Mouse (Mus musculus): ENCODE results near the gene Olfr800. TPM values are rescaled to one million over a fixed set of nuclear protein-coding genes. Genes with fewer than 3 reads are reported as not detected.

The Olfr800 gene
- not detected in 2 replicates for polyA plus RNA-seq (2016; fragmentation: Nextera tagmentation; extraction: Ambion mirVana)

DNA sequence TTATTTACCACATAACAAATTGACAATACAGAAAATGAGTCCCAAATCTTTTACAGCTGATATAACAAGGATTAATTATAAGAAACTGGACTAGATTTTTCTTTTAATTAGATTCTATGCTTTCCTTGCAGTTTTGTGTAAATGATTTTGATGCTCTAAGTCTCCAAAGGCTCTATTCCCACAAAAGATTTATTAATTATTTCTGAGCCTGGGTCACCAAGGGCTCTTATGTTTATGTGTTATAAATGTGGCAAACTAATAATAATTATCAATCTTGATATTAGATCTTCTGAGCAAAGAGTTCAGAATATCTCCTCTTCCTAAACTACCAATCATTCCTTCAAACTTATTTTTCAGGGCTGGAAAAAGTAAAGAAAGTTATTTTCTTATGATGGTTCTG is at the start of gene Olfr800:
TSS of gene Olfr800 (plus strand) at position 301 of the 400 bp plus-strand sequence.
- no peak within 1 kb of the TSS for H3K27ac ChIP-seq
- no peaks in the 10 kb centered on the region for H3K36me3 ChIP-seq (replicated peaks)
- H3K27me3 ChIP-seq (ENCODE audit: poor library complexity, severe bottlenecking) = no peaks in the 10 kb centered on the region
- no peak for DNase-seq (ENCODE audit: extremely low spot score, low spot score)
- no peaks in the 10 kb centered on the region for H3K4me1 ChIP-seq
- no peak within 1 kb of the TSS for H3K4me3 ChIP-seq
- H3K9me3 ChIP-seq = no peaks in the 10 kb centered on the region

- Histone ChIP-seq H3K27me3 (ENCODE audit: poor library complexity, severe bottlenecking) (no peaks in the 10 kb centered on the region), H3K9me3 (no peaks in the 10 kb centered on the region), H3K27ac (no peak within 1 kb of the TSS), H3K4me1 (no peaks in the 10 kb centered on the region), H3K4me3 (no peak within 1 kb of the TSS), H3K36me3 (replicated peaks) (no peaks in the 10 kb centered on the region)
- WGBS = 96% methylated on average over 1 of the region's 1 CpGs
- DNase-seq (ENCODE audit: extremely low spot score, low spot score) = no peak
Observed at GRCm38 (mm10) chr10:129612470-129612869, 45.0 kb upstream of the Olfr800 start, which contains the start of gene Olfr796. TSS of gene Olfr796 (minus strand) at chr10:129612570.

DNA sequence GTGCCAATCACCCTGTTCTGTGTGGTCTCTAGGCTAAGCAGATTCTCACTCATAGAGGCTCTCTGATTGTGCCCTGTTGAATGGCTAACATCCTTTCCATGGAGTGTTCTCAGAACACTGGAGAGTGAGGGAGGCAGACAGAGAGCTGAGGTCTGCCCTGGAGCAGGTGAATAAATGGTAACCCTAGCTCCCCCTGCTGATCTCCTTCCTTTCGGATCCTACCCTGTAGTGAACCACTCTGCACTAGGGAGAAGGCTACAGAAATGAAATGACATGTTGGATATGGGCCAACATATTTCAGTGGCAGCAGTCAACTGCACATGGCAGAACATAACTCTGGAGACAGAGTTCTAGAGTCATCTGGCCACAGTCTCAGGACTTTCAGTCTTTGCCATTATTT is 35.8 kb upstream of the Olfr800 start:
- Histone ChIP-seq H3K9me3 (no peaks in the 10 kb centered on the region), H3K27me3 (ENCODE audit: poor library complexity, severe bottlenecking) (no peaks in the 10 kb centered on the region), H3K36me3 (replicated peaks) (no peaks in the 10 kb centered on the region), H3K4me3 (no peak overlapping the region), H3K27ac (no peak overlapping the region), H3K4me1 (no peaks in the 10 kb centered on the region)
- DNase-seq (ENCODE audit: extremely low spot score, low spot score) = no peak
- WGBS = 17% methylated on average over 1 of the region's 1 CpGs

DNA sequence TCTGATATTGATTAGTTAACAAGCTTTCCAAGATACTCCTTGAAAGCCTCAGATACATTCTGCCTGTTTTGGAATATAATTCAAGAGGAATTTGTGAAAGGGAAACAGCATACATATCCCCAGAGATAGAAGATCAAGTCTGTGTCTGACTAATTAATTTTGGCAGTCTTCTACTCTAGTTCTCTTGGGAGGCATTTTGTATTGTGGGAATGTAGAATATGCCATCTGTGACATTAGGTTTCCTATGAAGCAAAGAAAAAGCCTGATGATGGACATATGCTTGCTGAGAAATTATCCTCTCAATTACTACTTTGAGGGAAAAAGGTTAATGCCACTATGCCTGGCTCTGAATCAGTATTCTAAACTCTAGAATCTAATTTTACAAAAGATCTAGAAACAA is 34.2 kb upstream of the Olfr800 start:
- Histone ChIP-seq H3K27me3 (ENCODE audit: poor library complexity, severe bottlenecking) (no peaks in the 10 kb centered on the region), H3K27ac (no peak overlapping the region), H3K4me3 (no peak overlapping the region), H3K36me3 (replicated peaks) (no peaks in the 10 kb centered on the region), H3K4me1 (no peaks in the 10 kb centered on the region), H3K9me3 (no peaks in the 10 kb centered on the region)
- no peak for DNase-seq (ENCODE audit: extremely low spot score, low spot score)

DNA sequence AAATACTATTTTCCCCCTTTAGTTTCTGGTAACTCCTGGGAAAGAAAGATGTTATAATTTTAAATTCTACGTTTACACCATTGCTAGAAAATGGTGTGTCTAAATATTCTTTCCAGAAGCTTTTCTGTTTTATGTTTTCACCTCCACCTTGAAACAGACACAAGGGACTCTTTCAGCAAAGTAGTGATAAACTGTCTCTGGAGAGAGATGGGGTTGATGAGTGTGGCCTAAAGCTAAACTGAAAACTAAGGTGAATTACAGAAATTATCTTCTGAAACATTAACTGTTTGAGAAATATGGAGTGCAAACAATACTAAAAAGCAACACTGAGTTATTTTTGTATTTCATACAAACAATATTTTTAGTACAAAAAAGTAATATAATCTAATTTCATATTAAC is 29.7 kb upstream of the Olfr800 start, which contains the start of gene Olfr798:
TSS of gene Olfr798 (minus strand) at position 101 of the 400 bp plus-strand sequence.
- DNase-seq (ENCODE audit: extremely low spot score, low spot score) = no peak
- WGBS = 94% methylated on average over 1 of the region's 1 CpGs
- Histone ChIP-seq H3K36me3 (replicated peaks) (no peaks in the 10 kb centered on the region), H3K4me1 (no peaks in the 10 kb centered on the region), H3K4me3 (no peak within 1 kb of the TSS), H3K27me3 (ENCODE audit: poor library complexity, severe bottlenecking) (no peaks in the 10 kb centered on the region), H3K27ac (no peak within 1 kb of the TSS), H3K9me3 (no peaks in the 10 kb centered on the region)

GRCm38 (mm10) chr10:129637184-129637583 is 20.3 kb upstream of the Olfr800 start, which contains the start of gene Olfr799:
TSS of gene Olfr799 (plus strand) at chr10:129637484.
- Histone ChIP-seq H3K4me1 (no peaks in the 10 kb centered on the region), H3K9me3 (no peaks in the 10 kb centered on the region), H3K27me3 (ENCODE audit: poor library complexity, severe bottlenecking) (no peaks in the 10 kb centered on the region), H3K27ac (no peak within 1 kb of the TSS), H3K36me3 (replicated peaks) (no peaks in the 10 kb centered on the region), H3K4me3 (no peak within 1 kb of the TSS)
- DNase-seq (ENCODE audit: extremely low spot score, low spot score) = no peak
- WGBS = 49% methylated on average over 1 of the region's 1 CpGs

DNA sequence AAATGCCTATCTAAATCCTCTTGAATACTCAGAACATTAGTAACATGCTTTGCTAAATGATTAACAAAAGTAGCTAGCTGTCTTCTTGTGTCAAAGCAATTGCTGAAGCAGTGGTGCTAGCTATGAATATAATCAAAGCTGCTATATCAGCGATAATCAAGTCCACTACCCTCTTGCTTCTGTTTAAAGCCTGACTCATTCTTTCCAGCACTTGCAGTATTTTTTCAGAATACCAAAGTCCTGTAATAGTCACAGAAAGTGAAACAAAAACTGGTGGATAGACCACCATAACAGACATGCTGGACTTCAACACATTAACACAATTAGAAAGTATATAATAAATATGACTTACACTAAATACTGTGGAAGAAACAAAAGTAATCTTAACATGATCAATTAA is 5.7 kb upstream of the Olfr800 start:
- no peaks in the 10 kb centered on the region for H3K4me1 ChIP-seq
- no peak for DNase-seq (ENCODE audit: extremely low spot score, low spot score)
- H3K27ac ChIP-seq = no peak overlapping the region
- H3K27me3 ChIP-seq (ENCODE audit: poor library complexity, severe bottlenecking) = no peaks in the 10 kb centered on the region
- no peak overlapping the region for H3K4me3 ChIP-seq
- no peaks in the 10 kb centered on the region for H3K9me3 ChIP-seq
- 83% methylated on average over 1 of the region's 1 CpGs for WGBS
- no peaks in the 10 kb centered on the region for H3K36me3 ChIP-seq (replicated peaks)

DNA sequence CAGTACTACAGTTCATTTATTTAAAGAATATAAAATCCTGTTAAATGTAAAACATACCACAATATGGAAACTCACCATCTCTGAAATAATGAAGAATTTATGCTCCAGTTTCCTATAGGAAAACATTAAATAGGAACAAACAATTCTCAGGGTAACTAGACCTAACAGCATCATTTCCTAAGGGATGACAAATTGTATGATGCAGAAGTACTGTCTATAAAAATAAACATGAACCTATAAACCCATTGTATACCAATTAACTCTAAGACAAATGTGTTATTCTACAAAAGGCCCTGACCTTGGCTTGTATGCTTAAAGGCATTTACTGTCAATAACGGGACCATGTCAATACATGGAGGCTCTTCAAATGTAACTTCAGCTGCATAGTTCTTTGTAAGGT is 16.3 kb downstream of the Olfr800 start, which contains the start of gene Olfr801:
TSS of gene Olfr801 (minus strand) at position 101 of the 400 bp plus-strand sequence.
- no peaks in the 10 kb centered on the region for H3K9me3 ChIP-seq
- H3K27me3 ChIP-seq (ENCODE audit: poor library complexity, severe bottlenecking) = no peaks in the 10 kb centered on the region
- H3K4me3 ChIP-seq = no peak within 1 kb of the TSS
- no peaks in the 10 kb centered on the region for H3K4me1 ChIP-seq
- no peak within 1 kb of the TSS for H3K27ac ChIP-seq
- 86% methylated on average over 1 of the region's 1 CpGs for WGBS
- no peaks in the 10 kb centered on the region for H3K36me3 ChIP-seq (replicated peaks)
- no peak for DNase-seq (ENCODE audit: extremely low spot score, low spot score)

GRCm38 (mm10) chr10:129688069-129688468 is 30.6 kb downstream of the Olfr800 start, which contains the start of gene Olfr802:
TSS of gene Olfr802 (minus strand) at chr10:129688169.
- Histone ChIP-seq H3K4me3 (no peak within 1 kb of the TSS), H3K36me3 (replicated peaks) (no peaks in the 10 kb centered on the region), H3K27ac (no peak within 1 kb of the TSS), H3K9me3 (no peaks in the 10 kb centered on the region), H3K27me3 (ENCODE audit: poor library complexity, severe bottlenecking) (no peaks in the 10 kb centered on the region), H3K4me1 (no peaks in the 10 kb centered on the region)
- no peak for DNase-seq (ENCODE audit: extremely low spot score, low spot score)
- 81% methylated on average over 1 of the region's 1 CpGs for WGBS

- H3K27ac ChIP-seq = no peak within 1 kb of the TSS
- no peaks in the 10 kb centered on the region for H3K4me1 ChIP-seq
- WGBS = 87% methylated on average over 2 of the region's 2 CpGs
- no peaks in the 10 kb centered on the region for H3K27me3 ChIP-seq (ENCODE audit: poor library complexity, severe bottlenecking)
- no peaks in the 10 kb centered on the region for H3K9me3 ChIP-seq
- H3K36me3 ChIP-seq (replicated peaks) = no peaks in the 10 kb centered on the region
- DNase-seq (ENCODE audit: extremely low spot score, low spot score) = no peak
- H3K4me3 ChIP-seq = no peak within 1 kb of the TSS
Observed at GRCm38 (mm10) chr10:129694186-129694585, 36.7 kb downstream of the Olfr800 start, which contains the start of gene Olfr803. TSS of gene Olfr803 (minus strand) at chr10:129694286.

- Histone ChIP-seq H3K27ac (no peak within 1 kb of the TSS), H3K36me3 (replicated peaks) (no peaks in the 10 kb centered on the region), H3K9me3 (no peaks in the 10 kb centered on the region), H3K27me3 (ENCODE audit: poor library complexity, severe bottlenecking) (no peaks in the 10 kb centered on the region), H3K4me1 (no peaks in the 10 kb centered on the region), H3K4me3 (no peak within 1 kb of the TSS)
- no peak for DNase-seq (ENCODE audit: extremely low spot score, low spot score)
Observed at GRCm38 (mm10) chr10:129702910-129703309, 45.4 kb downstream of the Olfr800 start, which contains the start of gene Olfr804. TSS of gene Olfr804 (plus strand) at chr10:129703210.

All from forebrain, embryonic 10.5 days (tissue).